21 mouse cellular contexts compared by ENCODE assay signal in the genomic region with DNA sequence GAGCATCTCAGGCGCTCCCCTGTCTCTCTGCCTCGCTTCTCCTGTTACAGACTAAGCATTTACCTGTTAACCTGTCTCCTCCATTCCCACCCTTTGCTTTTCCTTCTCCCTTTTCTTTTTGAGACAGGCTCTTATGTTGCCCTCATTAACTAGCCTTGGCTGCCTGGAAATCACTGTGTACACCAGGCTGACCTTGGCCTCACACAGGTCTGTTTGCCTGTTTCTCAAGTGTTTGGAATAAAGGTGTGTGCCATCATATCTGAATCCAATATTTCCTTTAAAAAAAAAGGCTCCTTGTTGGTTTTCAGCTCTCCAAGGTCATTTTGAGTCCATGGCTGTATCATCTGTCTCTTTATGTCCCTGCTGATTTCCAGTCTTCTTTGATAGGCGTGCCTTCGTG.
"Had no signal": no experiment of that assay in that cellular context is flagged by ENCODE, and none has a peak within 500 bp of the region (broad histone marks: within the 10 kb centered on the region; RNA-seq: fewer than 3 reads in every experiment).

No protein-coding gene starts in this region.

- H3K27me3 ChIP-seq: heart, embryonic 12.5 days; hindbrain, embryonic 12.5 days; kidney, embryonic 15.5 days; limb, embryonic 13.5 days; limb, embryonic 15.5 days had no signal

- DNase-seq: gastrocnemius, adult 2 months; gastrocnemius, postnatal 10 days; gastrocnemius, postnatal 25 days; heart, postnatal 10 days; heart, postnatal 4 days; kidney, postnatal 14 days; layer of hippocampus, adult 9-11 months; layer of hippocampus, postnatal 36 days; left cerebral cortex, postnatal 4 days had no signal

- H3K4me2 ChIP-seq: heart, embryonic 12.5 days; hindbrain, embryonic 12.5 days; hindbrain, embryonic 14.5 days; kidney, embryonic 15.5 days; limb, embryonic 13.5 days; limb, embryonic 15.5 days had no signal

- H3K9me3 ChIP-seq: heart, embryonic 10.5 days; heart, embryonic 12.5 days; hindbrain, embryonic 10.5 days; hindbrain, embryonic 12.5 days; kidney, embryonic 15.5 days; limb, embryonic 13.5 days; limb, embryonic 15.5 days had no signal

- H3K9ac ChIP-seq: heart, embryonic 12.5 days; hindbrain, embryonic 12.5 days; hindbrain, embryonic 14.5 days; kidney, embryonic 15.5 days; limb, embryonic 13.5 days; limb, embryonic 15.5 days had no signal

- H3K4me3 ChIP-seq: gastrocnemius, adult 2 months; heart, embryonic 10.5 days; heart, embryonic 12.5 days; hindbrain, embryonic 10.5 days; hindbrain, embryonic 12.5 days; kidney, embryonic 15.5 days; limb, embryonic 13.5 days; limb, embryonic 15.5 days had no signal

- ATAC-seq: forebrain, embryonic 16.5 days; inflammation-experienced regulatory T-cells, adult 6 months; intestine, postnatal 0 days had no signal

- H3K27ac ChIP-seq: gastrocnemius, adult 2 months; heart, embryonic 10.5 days; hindbrain, embryonic 10.5 days; hindbrain, embryonic 12.5 days; hindbrain, embryonic 14.5 days; kidney, embryonic 15.5 days; kidney, postnatal 0 days; limb, embryonic 13.5 days; limb, embryonic 15.5 days had no signal
